Mouse (Mus musculus) CH12.LX (cell line): ENCODE data around the gene Acot13.

ENCODE experiments used
- CTCF ChIP-seq, 2 experiments: IDR thresholded peaks in 1 of 2; conservative IDR thresholded peaks in 1 of 2; 2 replicates each; pipeline ENCODE4 v1.5.1; 2011 to 2012; ENCODE audit warnings: low read depth in 2 of 2, low read length in 2 of 2, improper control_type of control experiment in 1 of 2, inconsistent platforms in 1 of 2, mild to moderate bottlenecking in 1 of 2, moderate library complexity in 1 of 2
- RAD21 ChIP-seq: IDR thresholded peaks from 2 replicates; pipeline ENCODE4 v1.6.1; 2011; ENCODE audit warnings: low read depth, mild to moderate bottlenecking, low read length, improper control_type of control experiment, moderate library complexity
- RCOR1 ChIP-seq: conservative IDR thresholded peaks from 2 replicates; pipeline ENCODE4 v1.6.1; 2012; ENCODE audit warnings: low read depth, mild to moderate bottlenecking, inconsistent platforms, low read length, improper control_type of control experiment
- SMC3 ChIP-seq: IDR thresholded peaks from 2 replicates; pipeline ENCODE4 v1.6.1; 2011; ENCODE audit warnings: low read depth, low read length, improper control_type of control experiment
- USF1 ChIP-seq: IDR thresholded peaks from 2 replicates; pipeline ENCODE4 v1.6.1; 2014; ENCODE audit warnings: low read depth, mild to moderate bottlenecking, inconsistent platforms, low read length, improper control_type of control experiment

GRCm38 (mm10) chr13:24824647-24825046 is 6.7 kb downstream of the Acot13 start:
- TF ChIP-seq RCOR1 (no peak), RAD21 (no peak), USF1 (no peak), SMC3 (no peak), CTCF (conservative IDR thresholded peaks at IDR 0.05 in 1 of 2, IDR thresholded peaks at IDR 0.05 in 1 of 2; ENCODE audit: low read depth in 2 of 2, low read length in 2 of 2) (no peak)
